Mouse (Mus musculus): ENCODE results near the gene Elavl2. TPM values are rescaled to one million over a fixed set of nuclear protein-coding genes. Genes with fewer than 3 reads are reported as not detected.

Elavl2 gene
- polyA plus RNA-seq, 1 experiment: 0.27 TPM

GRCm38 (mm10) chr4:91213917-91214316, 186.7 kb downstream of the Elavl2 start:
- DNase-seq (ENCODE audit: low read depth): no peak

GRCm38 (mm10) chr4:91208415-91209292, 191.9 kb downstream of the Elavl2 start:
- no peak for DNase-seq (ENCODE audit: low read depth)
